Mouse (Mus musculus): Measurements from ENCODE around the gene Slc10a7.

DNA sequence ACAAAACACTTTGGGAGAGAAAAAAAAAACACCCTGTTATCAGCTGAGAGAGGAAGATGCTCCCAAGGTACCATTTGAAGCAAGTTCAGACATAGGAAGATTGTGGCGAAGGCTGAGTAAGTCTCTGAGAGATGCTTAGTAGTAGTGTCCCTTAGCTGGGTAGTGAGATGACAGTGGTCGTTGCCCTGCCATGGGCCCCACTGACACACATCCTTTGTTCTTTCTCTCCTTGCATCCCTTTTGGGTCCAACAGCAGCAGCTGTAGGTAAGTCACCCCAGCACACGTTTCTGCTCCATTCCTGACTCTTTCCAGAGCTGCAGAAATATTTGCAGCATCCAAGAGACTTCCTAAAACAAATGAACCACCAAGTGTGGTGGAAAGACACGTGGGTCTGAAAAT is 239.6 kb downstream of the Slc10a7 start:
- TF ChIP-seq CTCF (IDR thresholded peaks at IDR 0.05; ENCODE audit: low read depth): no peak
- no peak for TF ChIP-seq EP300 (IDR thresholded peaks at IDR 0.05; ENCODE audit: low read depth)

Data from liver, postnatal 0 days (tissue).